Mouse (Mus musculus) liver, adult 2 months (tissue): Measurements from ENCODE around the gene Nlgn1.

Experiments used
- CTCF ChIP-seq: fragments of 200-500 bp; IDR thresholded peaks from 2 replicates; pipeline ENCODE4 v1.5.1; 2011; ENCODE audit warnings: low read depth, low read length, control low read depth
- POLR2A ChIP-seq: fragments of 200-500 bp; IDR thresholded peaks from 2 replicates; pipeline ENCODE4 v1.6.1; 2011; ENCODE audit warnings: low read length, control low read depth; ENCODE audit not compliant: insufficient read depth; ENCODE audit errors: extremely low read depth

DNA sequence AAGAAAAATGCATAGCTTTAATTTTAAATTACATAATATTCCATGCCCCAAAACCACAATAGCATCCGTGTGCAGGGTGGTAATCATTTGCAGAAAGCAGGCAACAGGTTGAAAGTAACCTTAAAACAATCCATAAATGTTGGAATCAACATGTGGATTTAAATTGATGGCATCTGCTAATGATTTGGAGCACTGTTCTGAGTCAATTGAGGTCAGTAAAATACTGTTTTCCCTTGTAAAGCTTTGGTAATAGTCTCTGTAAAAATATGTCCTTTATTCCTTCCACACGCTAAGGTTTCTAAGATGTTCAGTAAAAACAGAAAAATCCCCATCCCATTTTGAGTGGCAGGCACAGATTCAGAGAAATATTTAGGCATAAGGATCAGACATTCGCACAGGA is 888.6 kb downstream of the Nlgn1 start:
- TF ChIP-seq POLR2A (no peak), CTCF (no peak)
